Mouse (Mus musculus) liver, adult 2 months (tissue): ENCODE data around the gene Dnaaf1. TPM values are rescaled to one million over a fixed set of nuclear protein-coding genes. Genes with fewer than 3 reads are reported as not detected.

Experiments used
- DNase-seq: peaks from one replicate; pipeline ENCODE4 v3.0.0-alpha.2; 2011; ENCODE audit warnings: low read depth, low spot score; ENCODE audit errors: extremely low read depth
- H3K27ac ChIP-seq: fragments of 200-500 bp; replicated peaks from 2 replicates; pipeline ENCODE4 v1.5.1; 2012; ENCODE audit warnings: low read depth, mild to moderate bottlenecking, control low read depth, inconsistent platforms, low read length; ENCODE audit not compliant: insufficient read depth
- H3K27me3 ChIP-seq: fragments of 200-500 bp; 2 replicates; pipeline ENCODE4 v1.6.1; 2012; ENCODE audit warnings: mild to moderate bottlenecking, moderate library complexity, low read length, inconsistent platforms; ENCODE audit not compliant: control insufficient read depth, insufficient read depth
- H3K36me3 ChIP-seq: fragments of 200-500 bp; 2 replicates; pipeline ENCODE4 v1.6.1; 2012; ENCODE audit warnings: low read length, inconsistent platforms; ENCODE audit not compliant: control insufficient read depth, insufficient read depth
- H3K4me1 ChIP-seq: fragments of 200-500 bp; 2 replicates; pipeline ENCODE4 v1.6.1; 2011; ENCODE audit warnings: low read length; ENCODE audit not compliant: control insufficient read depth, insufficient read depth
- H3K4me3 ChIP-seq: fragments of 200-500 bp; 2 replicates; pipeline ENCODE4 v1.5.1; 2011; ENCODE audit warnings: low read depth, mild to moderate bottlenecking, control low read depth, low read length, moderate library complexity; ENCODE audit not compliant: insufficient read depth
- H3K79me2 ChIP-seq: fragments of 200-500 bp; 2 replicates; pipeline ENCODE4 v1.6.1; 2012; ENCODE audit warnings: inconsistent platforms, mild to moderate bottlenecking, low read length, moderate library complexity; ENCODE audit not compliant: control insufficient read depth, insufficient read depth
- H3K9ac ChIP-seq: fragments of 200-500 bp; 2 replicates; pipeline ENCODE4 v1.6.1; 2012; ENCODE audit warnings: low read depth, mild to moderate bottlenecking, control low read depth, inconsistent platforms, low read length
- CTCF ChIP-seq: fragments of 200-500 bp; IDR thresholded peaks from 2 replicates; pipeline ENCODE4 v1.5.1; 2011; ENCODE audit warnings: low read depth, low read length, control low read depth
- POLR2A ChIP-seq: fragments of 200-500 bp; IDR thresholded peaks from 2 replicates; pipeline ENCODE4 v1.6.1; 2011; ENCODE audit warnings: low read length, control low read depth; ENCODE audit not compliant: insufficient read depth; ENCODE audit errors: extremely low read depth
- WGBS: fragments of 180-500 bp; shearing (Covaris S2); methylation state at CpG from one replicate; pipeline ENCODE4 v1.1.7; 2018; 5-methylcytosine and 5-hydroxymethylcytosine counted together
- polyA plus RNA-seq: library from polyadenylated mRNA; depleted of rRNA; stranded (reverse); fragments of >200 nt; gene quantifications from 2 replicates; pipeline ENCODE4 v1.2.3, GENCODE M21; 2012
- total RNA-seq: library from RNA; depleted of rRNA; stranded (reverse); fragments of >200 nt; gene quantifications from 2 replicates; pipeline ENCODE4 v1.2.3, GENCODE M21; 2014

Dnaaf1 gene
- total and polyA plus RNA-seq, 2 experiments = not detected

DNA sequence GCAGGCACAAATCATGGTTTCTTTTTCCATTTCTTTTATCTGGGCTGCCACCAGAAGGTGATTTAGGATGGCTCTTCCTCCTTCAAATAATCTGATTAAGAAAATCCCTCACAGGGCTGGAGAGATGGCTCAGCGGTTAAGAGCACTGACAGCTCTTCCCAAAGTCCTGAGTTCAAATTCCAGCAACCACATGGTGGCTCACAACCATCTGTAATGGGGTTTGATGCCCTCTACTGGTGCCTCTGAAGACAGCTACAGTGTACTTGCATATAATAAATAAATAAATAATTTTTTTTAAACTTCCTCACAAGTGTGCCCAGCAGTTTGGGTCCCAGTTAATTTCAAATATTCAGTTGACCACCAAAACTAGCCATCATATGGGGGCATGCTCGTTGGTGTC lies 31.2 kb downstream of the Dnaaf1 start:
- Histone ChIP-seq H3K4me3 (no peak overlapping the region), H3K9ac (no peak overlapping the region), H3K27ac (no peak overlapping the region), H3K4me1 (peaks cover 6% of the 10 kb centered on the region), H3K27me3 (no peaks in the 10 kb centered on the region), H3K36me3 (no peaks in the 10 kb centered on the region), H3K79me2 (no peaks in the 10 kb centered on the region)
- peak; percentile 25 for DNase-seq
- 72% methylated on average over 2 of the region's 2 CpGs for WGBS
- TF ChIP-seq POLR2A = no peak
- no peak for TF ChIP-seq CTCF

DNA sequence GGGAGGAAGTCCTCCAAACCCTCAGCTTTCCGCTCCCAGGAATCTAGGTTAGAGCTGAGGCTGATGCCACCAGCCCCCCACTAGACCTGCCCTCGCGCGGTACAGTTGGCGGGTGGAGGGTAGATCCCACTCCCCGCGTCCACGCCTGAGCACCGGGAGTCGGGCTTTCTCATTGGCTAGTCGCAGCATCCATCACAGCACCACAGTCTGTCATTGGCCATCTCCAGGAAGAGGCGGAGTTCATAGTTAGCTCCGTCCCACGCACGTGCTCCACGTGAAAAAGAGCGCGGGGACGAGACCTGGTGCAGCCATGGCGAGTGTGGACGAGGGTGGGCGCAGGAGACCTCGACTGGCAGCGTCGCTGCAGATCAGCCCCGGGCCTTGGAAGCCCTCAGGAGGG lies 37.4 kb downstream of the Dnaaf1 start, which contains the start of gene Adad2:
Gene Adad2, plus strand, starts transcription at position 277 of the 400 bp plus-strand sequence.
- 80% methylated on average over 26 of the region's 26 CpGs for WGBS

DNA sequence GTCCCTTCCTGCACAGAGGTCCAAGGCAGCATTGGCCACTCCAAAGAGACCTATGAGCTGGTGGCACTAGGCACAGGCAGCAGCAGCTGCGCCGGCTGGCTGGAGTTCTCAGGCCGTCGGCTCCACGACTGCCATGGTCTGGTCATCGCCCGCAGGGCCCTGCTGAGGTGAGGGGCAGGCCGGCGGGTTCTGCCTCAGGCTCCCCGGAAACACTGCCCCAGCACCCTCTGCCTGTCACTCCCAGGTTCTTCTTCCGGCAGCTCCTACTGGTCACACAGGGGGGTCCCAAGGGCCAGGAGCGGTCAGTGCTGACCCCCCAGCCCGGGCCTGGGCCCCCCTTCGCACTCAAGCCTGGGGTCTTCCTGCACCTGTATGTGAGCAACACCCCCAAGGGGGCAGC lies 40.1 kb downstream of the Dnaaf1 start:
- no peak overlapping the region for H3K4me3 ChIP-seq
- peaks cover 6% of the 10 kb centered on the region for H3K4me1 ChIP-seq
- TF ChIP-seq CTCF (no peak), POLR2A (no peak)
- DNase-seq = no peak
- no peaks in the 10 kb centered on the region for H3K27me3 ChIP-seq
- H3K9ac ChIP-seq = no peak overlapping the region
- no peaks in the 10 kb centered on the region for H3K79me2 ChIP-seq
- no peaks in the 10 kb centered on the region for H3K36me3 ChIP-seq
- H3K27ac ChIP-seq = no peak overlapping the region
- WGBS = 80% methylated on average over 14 of the region's 14 CpGs

More for the DNA sequence above, 37.4 kb downstream of the Dnaaf1 start, which contains the start of gene Adad2:
- H3K4me1 ChIP-seq = peaks cover 4% of the 10 kb centered on the region
- no peaks in the 10 kb centered on the region for H3K27me3 ChIP-seq
- H3K36me3 ChIP-seq = no peaks in the 10 kb centered on the region
- H3K79me2 ChIP-seq = no peaks in the 10 kb centered on the region
- TF ChIP-seq CTCF = no peak
- TF ChIP-seq POLR2A = no peak
- DNase-seq = no peak
- no peak within 1 kb of the TSS for H3K27ac ChIP-seq
- no peak within 1 kb of the TSS for H3K9ac ChIP-seq
- no peak within 1 kb of the TSS for H3K4me3 ChIP-seq

- no peaks in the 10 kb centered on the region for H3K36me3 ChIP-seq
- peak; percentile 25 for DNase-seq
- no peak overlapping the region for H3K4me3 ChIP-seq
- no peaks in the 10 kb centered on the region for H3K27me3 ChIP-seq
- no peaks in the 10 kb centered on the region for H3K79me2 ChIP-seq
- peaks cover 6% of the 10 kb centered on the region for H3K4me1 ChIP-seq
- TF ChIP-seq CTCF (no peak), POLR2A (no peak)
- WGBS = 77% methylated on average over 7 of the region's 7 CpGs
- H3K27ac ChIP-seq = no peak overlapping the region
- H3K9ac ChIP-seq = no peak overlapping the region
Observed at GRCm38 (mm10) chr8:119616358-119616757, 41.3 kb downstream of the Dnaaf1 start.

GRCm38 (mm10) chr8:119616811-119617210 lies 41.8 kb downstream of the Dnaaf1 start:
- no peaks in the 10 kb centered on the region for H3K79me2 ChIP-seq
- peak; percentile 14 for DNase-seq
- no peak overlapping the region for H3K27ac ChIP-seq
- H3K4me1 ChIP-seq = peaks cover 6% of the 10 kb centered on the region
- no peak overlapping the region for H3K9ac ChIP-seq
- 87% methylated on average over 4 of the region's 4 CpGs for WGBS
- H3K27me3 ChIP-seq = no peaks in the 10 kb centered on the region
- H3K4me3 ChIP-seq = no peak overlapping the region
- no peaks in the 10 kb centered on the region for H3K36me3 ChIP-seq
- TF ChIP-seq POLR2A = no peak
- TF ChIP-seq CTCF = no peak

- Histone ChIP-seq H3K9ac (peak overlapping the region; percentile 42; the same call in 1 of the 2 replicates), H3K27me3 (no peaks in the 10 kb centered on the region), H3K4me1 (peaks cover 6% of the 10 kb centered on the region), H3K27ac (peak overlapping the region; percentile 60), H3K79me2 (no peaks in the 10 kb centered on the region), H3K4me3 (peak overlapping the region; percentile 28; the same call in 1 of the 2 replicates), H3K36me3 (no peaks in the 10 kb centered on the region)
- no peak for TF ChIP-seq CTCF
- TF ChIP-seq POLR2A = no peak
- 27% methylated on average over 5 of the region's 5 CpGs for WGBS
- peak; percentile 97 for DNase-seq
Observed at GRCm38 (mm10) chr8:119617586-119617985, 42.6 kb downstream of the Dnaaf1 start.
